Mouse (Mus musculus): Measurements from ENCODE around the gene Asgr2. TPM values are rescaled to one million over a fixed set of nuclear protein-coding genes. Genes with fewer than 3 reads are reported as not detected.
"Not testable (repeated sequence)": the region's sequence is repeated elsewhere in the genome, so short reads cannot be mapped to it uniquely, and the experiment has no call there.

The Asgr2 gene
- polyA plus RNA-seq, 1 experiment from 2014 or later = not detected

- no peaks in the 10 kb centered on the region for H3K27me3 ChIP-seq
- H3K36me3 ChIP-seq = no peaks in the 10 kb centered on the region
- no peak overlapping the region for H3K4me2 ChIP-seq
- no peaks in the 10 kb centered on the region for H3K9me3 ChIP-seq
- WGBS = 82% methylated on average over 4 of the region's 4 CpGs
- H3K4me1 ChIP-seq = no peaks in the 10 kb centered on the region
- no peak overlapping the region for H3K4me3 ChIP-seq
- no peak overlapping the region for H3K9ac ChIP-seq
- ATAC-seq (ENCODE audit: insufficient number of reproducible peaks, insufficient read depth, low FRiP score, low TSS enrichment, low read depth) = no peak
- H3K27ac ChIP-seq = no peak overlapping the region
Measured at GRCm38 (mm10) chr11:70066701-70067100, 25.7 kb upstream of the Asgr2 start.

- Histone ChIP-seq H3K9me3 (no peaks in the 10 kb centered on the region), H3K36me3 (no peaks in the 10 kb centered on the region), H3K4me3 (no peak overlapping the region), H3K9ac (no peak overlapping the region), H3K27ac (no peak overlapping the region), H3K4me1 (no peaks in the 10 kb centered on the region), H3K27me3 (no peaks in the 10 kb centered on the region), H3K4me2 (no peak overlapping the region)
- no peak for ATAC-seq (ENCODE audit: insufficient number of reproducible peaks, insufficient read depth, low FRiP score, low TSS enrichment, low read depth)
- 39% methylated on average over 3 of the region's 3 CpGs for WGBS
Measured at GRCm38 (mm10) chr11:70068245-70068644, 24.2 kb upstream of the Asgr2 start.

DNA sequence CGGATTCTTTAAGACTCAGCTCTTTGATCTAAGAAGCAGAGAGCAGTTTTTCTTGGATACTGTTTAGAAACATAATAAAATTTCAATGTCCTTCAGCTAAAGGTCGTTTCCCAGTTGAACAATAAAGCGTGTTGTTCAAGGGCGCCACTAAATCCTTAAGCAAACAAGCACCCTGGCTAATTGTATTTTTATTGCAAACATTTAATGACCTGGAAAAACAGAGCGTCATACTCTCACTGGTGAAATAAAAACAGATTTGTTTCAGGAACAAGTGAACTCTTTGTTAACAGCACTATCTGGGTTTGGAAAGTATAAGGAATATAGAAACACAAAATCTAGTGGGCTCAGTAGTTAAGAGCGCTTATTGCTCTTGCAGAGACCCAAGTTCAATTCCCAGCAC lies 22.4 kb upstream of the Asgr2 start:
- no peak for ATAC-seq (ENCODE audit: insufficient number of reproducible peaks, insufficient read depth, low FRiP score, low TSS enrichment, low read depth)
- no peak overlapping the region for H3K27ac ChIP-seq
- H3K4me1 ChIP-seq = peaks cover 3% of the 10 kb centered on the region; the same call in 1 of the 2 replicates
- H3K9ac ChIP-seq = no peak overlapping the region
- no peak overlapping the region for H3K4me2 ChIP-seq
- no peak overlapping the region for H3K4me3 ChIP-seq
- H3K9me3 ChIP-seq = no peaks in the 10 kb centered on the region
- no peaks in the 10 kb centered on the region for H3K36me3 ChIP-seq
- 0 out of 2 replicates have a peak, but pooled peaks cover 4% of the 10 kb centered on the region for H3K27me3 ChIP-seq
- 63% methylated on average over 6 of the region's 6 CpGs for WGBS

GRCm38 (mm10) chr11:70070603-70071002 lies 21.8 kb upstream of the Asgr2 start:
- H3K36me3 ChIP-seq; H3K27ac ChIP-seq; H3K4me1 ChIP-seq; H3K9ac ChIP-seq; H3K9me3 ChIP-seq; H3K4me2 ChIP-seq; ATAC-seq (ENCODE audit: insufficient number of reproducible peaks, insufficient read depth, low FRiP score, low TSS enrichment, low read depth); H3K27me3 ChIP-seq; H3K4me3 ChIP-seq: not testable (repeated sequence)
- WGBS = 77% methylated on average over 3 of the region's 3 CpGs

DNA sequence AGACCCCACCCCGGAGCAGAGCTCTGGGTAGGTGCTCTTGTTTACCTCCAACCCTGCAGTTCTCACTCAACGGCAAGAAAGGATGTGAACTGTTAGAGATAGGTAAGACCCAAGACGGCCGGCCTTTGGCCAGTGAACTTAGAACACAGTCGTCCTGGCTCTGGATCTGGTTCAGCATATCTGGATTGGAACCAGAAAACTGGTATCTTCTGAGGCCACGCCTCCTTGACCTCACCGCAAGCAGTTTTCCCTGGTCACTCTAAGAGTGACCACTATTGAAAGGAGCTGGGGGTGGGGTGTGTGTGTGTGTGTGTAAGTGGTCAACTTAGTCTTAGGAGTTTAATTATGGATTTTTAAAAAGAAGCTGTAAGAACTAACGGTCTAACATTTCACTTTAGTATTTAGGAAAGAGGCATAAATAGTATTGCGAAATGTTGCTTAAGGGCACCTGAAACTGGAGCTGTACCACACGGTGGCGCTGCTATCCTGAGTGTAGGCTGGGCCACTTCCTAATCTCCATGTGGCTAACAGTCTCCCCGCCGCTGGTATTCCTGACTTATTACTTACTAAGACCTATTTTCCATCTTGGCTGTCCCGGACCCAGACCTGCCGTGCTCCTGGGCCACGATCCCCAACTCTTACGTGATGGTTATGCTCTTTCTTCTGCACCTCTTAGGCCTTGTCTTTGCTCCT lies 17.9 kb upstream of the Asgr2 start:
- Histone ChIP-seq H3K9ac (no peak overlapping the region), H3K4me3 (no peak overlapping the region), H3K36me3 (no peaks in the 10 kb centered on the region), H3K4me2 (peak overlapping the region; percentile 33; the same call in 1 of the 2 replicates), H3K27ac (no peak overlapping the region), H3K4me1 (peaks cover 3% of the 10 kb centered on the region; the same call in 1 of the 2 replicates), H3K9me3 (no peaks in the 10 kb centered on the region), H3K27me3 (0 out of 2 replicates have a peak, but pooled peaks cover 4% of the 10 kb centered on the region)
- 37% methylated on average over 17 of the region's 17 CpGs for WGBS
- ATAC-seq (ENCODE audit: insufficient number of reproducible peaks, insufficient read depth, low FRiP score, low TSS enrichment, low read depth) = 0 out of 2 replicates have a peak, but pooled peaks have one; percentile 20

DNA sequence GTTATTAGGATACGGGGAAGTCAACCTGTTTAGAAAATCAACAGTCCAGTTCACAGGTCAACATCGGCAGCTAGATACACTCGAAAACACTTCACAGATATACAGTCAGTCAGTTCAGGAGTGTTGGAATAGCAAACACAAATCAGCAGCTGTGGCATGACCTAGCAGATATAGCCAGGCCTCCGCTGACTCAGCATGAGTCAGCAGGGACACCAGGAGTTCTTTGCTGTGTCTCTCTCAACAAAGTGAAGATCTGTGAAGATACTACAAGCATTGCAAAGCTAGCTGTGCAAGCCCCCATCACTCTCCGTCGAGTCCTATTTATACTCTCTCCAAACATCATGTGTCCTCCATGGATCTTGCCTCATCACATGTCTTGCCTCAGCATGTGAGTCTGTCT lies 16.9 kb upstream of the Asgr2 start:
- ATAC-seq (ENCODE audit: insufficient number of reproducible peaks, insufficient read depth, low FRiP score, low TSS enrichment, low read depth) = no peak
- Histone ChIP-seq H3K4me1 (peaks cover 3% of the 10 kb centered on the region; the same call in 1 of the 2 replicates), H3K9ac (no peak overlapping the region), H3K27me3 (0 out of 2 replicates have a peak, but pooled peaks cover 4% of the 10 kb centered on the region), H3K27ac (no peak overlapping the region), H3K4me3 (no peak overlapping the region), H3K4me2 (no peak overlapping the region), H3K36me3 (no peaks in the 10 kb centered on the region), H3K9me3 (no peaks in the 10 kb centered on the region)
- WGBS = 89% methylated on average over 6 of the region's 6 CpGs

- Histone ChIP-seq H3K9ac (no peak overlapping the region), H3K4me3 (no peak overlapping the region), H3K4me2 (no peak overlapping the region), H3K4me1 (peaks cover 3% of the 10 kb centered on the region; the same call in 1 of the 2 replicates), H3K27ac (no peak overlapping the region), H3K9me3 (no peaks in the 10 kb centered on the region), H3K36me3 (no peaks in the 10 kb centered on the region), H3K27me3 (0 out of 2 replicates have a peak, but pooled peaks cover 4% of the 10 kb centered on the region)
- ATAC-seq (ENCODE audit: insufficient number of reproducible peaks, insufficient read depth, low FRiP score, low TSS enrichment, low read depth) = no peak
- WGBS = 55% methylated on average over 3 of the region's 3 CpGs
Measured at GRCm38 (mm10) chr11:70077441-70077840, 15.0 kb upstream of the Asgr2 start.

DNA sequence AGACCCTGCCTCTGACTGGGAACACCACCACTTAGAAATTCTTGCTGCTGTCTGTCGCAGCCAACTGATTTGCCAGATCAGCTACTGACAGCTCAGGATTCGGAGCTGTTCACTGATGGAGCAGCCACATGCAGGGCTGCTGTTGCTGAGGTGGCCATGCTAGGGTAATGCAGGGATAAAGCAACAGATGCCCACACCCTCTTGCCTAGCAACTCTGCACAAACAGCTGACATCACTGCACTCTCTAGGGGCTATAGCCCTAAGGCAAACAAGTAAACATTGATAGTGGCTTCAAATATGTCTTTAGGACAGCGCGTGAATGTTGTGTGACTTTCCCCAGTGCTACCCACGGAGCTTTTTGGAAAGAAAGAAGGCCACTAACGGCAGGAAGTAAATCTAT lies 13.3 kb upstream of the Asgr2 start:
- Histone ChIP-seq H3K9me3 (no peaks in the 10 kb centered on the region), H3K27ac (no peak overlapping the region), H3K9ac (no peak overlapping the region), H3K4me1 (peaks cover 3% of the 10 kb centered on the region; the same call in 1 of the 2 replicates), H3K4me3 (no peak overlapping the region), H3K4me2 (no peak overlapping the region), H3K27me3 (no peaks in the 10 kb centered on the region), H3K36me3 (no peaks in the 10 kb centered on the region)
- ATAC-seq (ENCODE audit: insufficient number of reproducible peaks, insufficient read depth, low FRiP score, low TSS enrichment, low read depth) = no peak
- 70% methylated on average over 6 of the region's 6 CpGs for WGBS

- no peaks in the 10 kb centered on the region for H3K27me3 ChIP-seq
- H3K4me3 ChIP-seq = no peak overlapping the region
- H3K36me3 ChIP-seq = no peaks in the 10 kb centered on the region
- H3K9me3 ChIP-seq = no peaks in the 10 kb centered on the region
- ATAC-seq (ENCODE audit: insufficient number of reproducible peaks, insufficient read depth, low FRiP score, low TSS enrichment, low read depth) = no peak
- no peak overlapping the region for H3K9ac ChIP-seq
- WGBS = 76% methylated on average over 7 of the region's 7 CpGs
- no peak overlapping the region for H3K27ac ChIP-seq
- peaks cover 1% of the 10 kb centered on the region; the same call in 1 of the 2 replicates for H3K4me1 ChIP-seq
- no peak overlapping the region for H3K4me2 ChIP-seq
Measured at GRCm38 (mm10) chr11:70079928-70080327, 12.5 kb upstream of the Asgr2 start.

GRCm38 (mm10) chr11:70080803-70081590 lies 11.4 kb upstream of the Asgr2 start:
- no peak overlapping the region for H3K27ac ChIP-seq
- H3K4me3 ChIP-seq = no peak overlapping the region
- no peaks in the 10 kb centered on the region for H3K9me3 ChIP-seq
- 84% methylated on average over 15 of the region's 15 CpGs for WGBS
- H3K9ac ChIP-seq = no peak overlapping the region
- ATAC-seq (ENCODE audit: insufficient number of reproducible peaks, insufficient read depth, low FRiP score, low TSS enrichment, low read depth) = no peak
- H3K4me2 ChIP-seq = no peak overlapping the region
- no peaks in the 10 kb centered on the region for H3K4me1 ChIP-seq
- H3K36me3 ChIP-seq = no peaks in the 10 kb centered on the region
- no peaks in the 10 kb centered on the region for H3K27me3 ChIP-seq

DNA sequence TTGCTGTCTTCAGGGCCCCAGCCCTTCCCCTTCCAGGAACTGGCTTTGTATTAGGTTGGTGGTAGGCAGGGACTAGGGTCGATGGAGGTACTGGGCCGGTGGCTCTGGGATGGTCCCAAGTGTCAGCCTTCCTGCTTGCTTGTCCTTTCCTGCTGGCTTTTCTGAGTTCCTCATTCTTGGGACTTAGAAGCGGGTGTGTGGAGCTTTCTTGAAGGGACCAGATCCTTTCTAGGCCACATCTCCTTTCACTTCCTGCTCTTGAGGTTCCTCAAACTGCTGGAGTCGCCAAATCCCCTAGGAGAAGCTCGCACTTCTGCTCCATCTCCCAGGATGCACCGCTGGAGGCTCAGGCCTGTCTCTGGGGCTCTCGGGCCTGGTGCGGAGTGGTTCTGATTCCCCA lies 7.9 kb upstream of the Asgr2 start:
- H3K36me3 ChIP-seq = no peaks in the 10 kb centered on the region
- ATAC-seq (ENCODE audit: insufficient number of reproducible peaks, insufficient read depth, low FRiP score, low TSS enrichment, low read depth) = no peak
- no peaks in the 10 kb centered on the region for H3K4me1 ChIP-seq
- no peak overlapping the region for H3K9ac ChIP-seq
- H3K4me3 ChIP-seq = no peak overlapping the region
- no peaks in the 10 kb centered on the region for H3K27me3 ChIP-seq
- no peak overlapping the region for H3K27ac ChIP-seq
- H3K4me2 ChIP-seq = no peak overlapping the region
- H3K9me3 ChIP-seq = 0 out of 2 replicates have a peak, but pooled peaks cover 3% of the 10 kb centered on the region
- 80% methylated on average over 8 of the region's 8 CpGs for WGBS

DNA sequence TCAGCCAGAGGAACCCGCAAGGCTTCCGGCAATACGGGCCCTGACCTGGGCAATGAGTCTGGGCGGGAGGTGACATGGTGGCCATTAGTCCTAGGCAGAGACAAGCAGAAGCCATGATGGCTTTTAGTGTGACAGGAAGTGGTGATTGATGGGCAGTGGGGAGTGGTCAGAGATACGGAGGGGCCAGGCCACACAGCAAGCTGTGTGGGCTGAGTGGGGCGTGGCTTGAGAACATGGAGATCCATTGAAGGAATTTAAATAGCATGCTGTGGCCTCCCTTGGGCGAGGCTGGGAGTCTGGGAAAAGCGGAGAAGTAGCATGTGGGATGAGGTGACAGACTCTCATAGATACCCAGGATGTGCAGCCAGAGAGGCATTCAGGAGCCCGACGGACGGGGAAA lies 5.0 kb downstream of the Asgr2 start:
- 78% methylated on average over 11 of the region's 11 CpGs for WGBS
- Histone ChIP-seq H3K9ac (no peak overlapping the region), H3K4me3 (no peak overlapping the region), H3K27ac (no peak overlapping the region), H3K4me2 (no peak overlapping the region), H3K9me3 (no peaks in the 10 kb centered on the region), H3K27me3 (no peaks in the 10 kb centered on the region), H3K36me3 (no peaks in the 10 kb centered on the region), H3K4me1 (no peaks in the 10 kb centered on the region)
- ATAC-seq (ENCODE audit: insufficient number of reproducible peaks, insufficient read depth, low FRiP score, low TSS enrichment, low read depth) = no peak

Measured in embryonic facial prominence, embryonic 13.5 days (tissue).